Mouse (Mus musculus) midbrain, embryonic 13.5 days (tissue): ENCODE measurements around the gene Rps16. TPM values are rescaled to one million over a fixed set of nuclear protein-coding genes. Genes with fewer than 3 reads are reported as not detected.

Source experiments
- ATAC-seq: fragments of 200-750 bp; cut with Nextera tagmentation; 2 replicates; pipeline ENCODE4 v1.8.0; 2017; ENCODE audit warnings: mild to moderate bottlenecking, moderate TSS enrichment, moderate library complexity
- H3K27ac ChIP-seq: fragments of 300-500 bp; sonication (generic); 2 replicates; pipeline ENCODE4 v1.5.1; 2015; ENCODE audit warnings: inconsistent platforms, mild to moderate bottlenecking, moderate library complexity
- H3K27me3 ChIP-seq: fragments of 300-500 bp; sonication (generic); 2 replicates; pipeline ENCODE4 v1.6.1; 2015; ENCODE audit warnings: mild to moderate bottlenecking, inconsistent platforms
- H3K36me3 ChIP-seq: fragments of 300-500 bp; sonication (generic); 2 replicates; pipeline ENCODE4 v1.6.1; 2015; ENCODE audit warnings: mild to moderate bottlenecking, inconsistent platforms
- H3K4me1 ChIP-seq: fragments of 300-500 bp; sonication (generic); replicated peaks from 2 replicates; pipeline ENCODE4 v1.6.1; 2015; ENCODE audit warnings: inconsistent platforms
- H3K4me2 ChIP-seq: fragments of 300-500 bp; sonication (generic); replicated peaks from 2 replicates; pipeline ENCODE4 v1.6.1; 2015; ENCODE audit warnings: moderate library complexity, mild to moderate bottlenecking, inconsistent platforms
- H3K4me3 ChIP-seq: fragments of 300-500 bp; sonication (generic); replicated peaks from 2 replicates; pipeline ENCODE4 v1.5.1; 2015; ENCODE audit warnings: mild to moderate bottlenecking, inconsistent platforms
- H3K9ac ChIP-seq: fragments of 300-500 bp; sonication (generic); replicated peaks from 2 replicates; pipeline ENCODE4 v1.6.1; 2015; ENCODE audit warnings: mild to moderate bottlenecking, inconsistent platforms
- H3K9me3 ChIP-seq: fragments of 300-500 bp; sonication (generic); 2 replicates; pipeline ENCODE4 v1.6.1; 2016; ENCODE audit warnings: mild to moderate bottlenecking, inconsistent platforms
- WGBS: fragments of 180-500 bp; shearing (Covaris S2); methylation state at CpG from one replicate; pipeline ENCODE4 v1.1.7; 2015; 5-methylcytosine and 5-hydroxymethylcytosine counted together
- polyA plus RNA-seq: library from polyadenylated mRNA; unstranded; fragments of >200 nt; fragmentation: Nextera tagmentation; extraction: Ambion mirVana; gene quantifications from 2 replicates; pipeline ENCODE4 v1.2.1, GENCODE M21; 2015

Rps16 gene
- polyA plus RNA-seq, 1 experiment from 2014 or later, result 537 TPM

DNA sequence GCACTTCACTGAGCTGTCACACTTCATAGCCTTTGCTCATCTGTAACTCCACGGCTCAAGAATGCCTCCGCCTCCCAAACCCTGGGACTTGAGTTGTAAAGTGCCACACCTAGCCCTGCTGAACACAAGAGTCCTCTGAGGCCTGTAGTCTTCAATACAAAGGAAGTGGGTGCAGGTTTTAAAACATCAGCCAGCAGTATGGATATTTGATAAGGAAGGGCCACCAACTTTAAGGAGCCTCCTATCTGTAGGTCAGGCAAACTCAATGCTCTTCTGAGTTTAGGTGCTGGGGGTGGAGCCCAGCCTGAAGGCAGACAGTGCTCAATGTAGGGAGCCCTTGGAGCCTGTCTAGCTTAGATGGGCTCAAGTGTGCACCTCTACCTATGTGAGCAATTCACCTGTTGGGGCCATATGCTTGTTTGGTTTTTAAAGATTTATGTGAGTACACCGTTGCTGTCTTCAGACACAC, 3.7 kb downstream of the Rps16 start:
- Histone ChIP-seq H3K36me3 (peaks cover 33% of the 10 kb centered on the region), H3K27ac (no peak overlapping the region), H3K4me3 (no peak overlapping the region), H3K27me3 (no peaks in the 10 kb centered on the region), H3K4me1 (peaks cover 47% of the 10 kb centered on the region), H3K9ac (no peak overlapping the region), H3K4me2 (no peak overlapping the region), H3K9me3 (no peaks in the 10 kb centered on the region)
- no peak for ATAC-seq
- 90% methylated on average over 3 of the region's 3 CpGs for WGBS

DNA sequence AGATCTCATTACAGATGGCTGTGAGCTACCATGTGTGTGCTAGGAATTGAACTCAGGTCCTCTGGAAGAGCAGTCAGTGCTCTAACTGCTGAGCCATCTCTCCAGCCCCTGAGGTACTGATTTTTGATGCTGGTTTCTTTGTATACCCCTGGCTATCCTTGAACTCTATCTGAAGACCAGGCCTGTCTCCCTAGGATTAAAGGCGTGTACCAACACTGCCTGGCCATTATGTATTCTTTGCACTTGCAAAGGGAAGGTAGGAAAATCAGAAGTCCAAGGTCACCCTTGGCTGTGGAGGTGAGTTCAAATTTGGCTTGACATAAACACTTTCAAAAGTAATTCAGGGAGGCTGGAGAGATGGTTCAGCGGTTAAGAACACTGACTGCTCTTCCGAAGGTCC, 4.1 kb downstream of the Rps16 start:
- no peak for ATAC-seq
- no peak overlapping the region for H3K4me3 ChIP-seq
- no peak overlapping the region for H3K27ac ChIP-seq
- H3K36me3 ChIP-seq, result peaks cover 37% of the 10 kb centered on the region
- H3K27me3 ChIP-seq, result no peaks in the 10 kb centered on the region
- H3K4me2 ChIP-seq, result no peak overlapping the region
- no peak overlapping the region for H3K9ac ChIP-seq
- peaks cover 46% of the 10 kb centered on the region for H3K4me1 ChIP-seq
- no peaks in the 10 kb centered on the region for H3K9me3 ChIP-seq
- 88% methylated on average over 3 of the region's 3 CpGs for WGBS

DNA sequence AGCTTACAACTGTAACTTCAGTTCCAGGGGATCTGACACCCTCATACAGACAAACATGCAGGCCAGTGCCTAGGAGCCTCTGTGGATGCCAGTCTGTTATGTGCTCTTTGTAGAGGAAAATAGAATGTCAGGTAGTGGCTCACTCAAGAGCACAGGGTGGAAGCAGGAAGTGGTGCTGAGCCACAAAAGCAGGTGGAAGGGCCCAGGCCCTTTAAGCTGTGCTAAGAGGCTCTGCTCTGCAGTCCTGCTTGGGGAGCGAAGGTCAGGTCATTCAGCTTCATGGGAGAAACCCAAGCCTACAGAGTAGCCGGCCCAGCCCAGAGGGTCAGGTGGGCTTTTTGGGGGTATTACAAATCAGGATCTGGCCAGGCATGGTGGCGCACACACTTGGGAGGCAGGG, 4.8 kb downstream of the Rps16 start:
- peaks cover 44% of the 10 kb centered on the region for H3K36me3 ChIP-seq
- WGBS, result 87% methylated on average over 3 of the region's 3 CpGs
- H3K27me3 ChIP-seq, result no peaks in the 10 kb centered on the region
- no peak for ATAC-seq
- H3K4me2 ChIP-seq, result no peak overlapping the region
- H3K9me3 ChIP-seq, result no peaks in the 10 kb centered on the region
- H3K9ac ChIP-seq, result no peak overlapping the region
- no peak overlapping the region for H3K27ac ChIP-seq
- H3K4me1 ChIP-seq, result peaks cover 40% of the 10 kb centered on the region
- H3K4me3 ChIP-seq, result no peak overlapping the region

DNA sequence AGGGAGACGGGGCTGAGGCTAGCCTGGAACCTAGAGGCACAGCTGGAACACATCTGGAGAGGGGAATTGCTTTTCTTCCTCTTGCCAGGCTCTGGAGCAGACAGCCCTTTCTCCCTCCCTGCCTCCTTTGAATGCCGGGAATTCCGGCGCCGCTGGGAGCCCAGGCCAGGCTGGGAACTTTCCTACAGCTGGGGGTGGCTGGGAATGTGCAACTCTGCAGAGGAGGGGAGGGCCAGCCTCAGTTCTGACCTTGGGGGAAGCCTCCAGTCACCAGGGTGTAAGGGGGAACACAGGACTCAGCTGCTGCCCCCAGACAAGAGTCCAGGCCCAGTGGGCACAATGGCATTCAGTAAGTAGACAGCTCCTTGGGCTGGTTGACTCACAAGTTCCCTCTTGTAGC, 6.5 kb downstream of the Rps16 start:
- Histone ChIP-seq H3K27me3 (no peaks in the 10 kb centered on the region), H3K9ac (peak overlapping the region; percentile 40; the same call in 1 of the 2 replicates), H3K4me1 (peaks cover 31% of the 10 kb centered on the region), H3K4me3 (no peak overlapping the region), H3K27ac (peak overlapping the region; percentile 59), H3K9me3 (no peaks in the 10 kb centered on the region), H3K36me3 (peaks cover 61% of the 10 kb centered on the region), H3K4me2 (no peak overlapping the region)
- WGBS, result 3% methylated on average over 5 of the region's 5 CpGs
- no peak for ATAC-seq

DNA sequence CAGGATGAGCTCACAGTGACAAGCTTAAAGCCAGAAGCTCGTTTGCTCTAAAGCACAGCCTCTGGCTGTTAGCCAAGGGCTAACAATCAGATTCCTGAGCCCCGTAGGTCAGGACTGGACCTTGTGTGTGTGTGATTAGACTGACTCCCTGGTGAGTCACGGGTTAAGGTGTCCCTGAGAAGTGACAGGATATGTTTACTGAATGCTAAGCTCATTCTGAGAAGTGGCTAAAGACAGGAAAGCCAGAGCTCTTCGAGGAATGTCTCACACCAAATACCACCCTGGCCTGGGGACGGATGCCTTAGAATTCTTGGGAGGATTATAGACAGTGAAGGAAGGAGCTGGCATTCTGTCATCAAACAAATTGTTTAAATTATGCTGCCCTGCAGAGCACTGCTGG, 7.5 kb downstream of the Rps16 start:
- peaks cover 28% of the 10 kb centered on the region for H3K4me1 ChIP-seq

DNA sequence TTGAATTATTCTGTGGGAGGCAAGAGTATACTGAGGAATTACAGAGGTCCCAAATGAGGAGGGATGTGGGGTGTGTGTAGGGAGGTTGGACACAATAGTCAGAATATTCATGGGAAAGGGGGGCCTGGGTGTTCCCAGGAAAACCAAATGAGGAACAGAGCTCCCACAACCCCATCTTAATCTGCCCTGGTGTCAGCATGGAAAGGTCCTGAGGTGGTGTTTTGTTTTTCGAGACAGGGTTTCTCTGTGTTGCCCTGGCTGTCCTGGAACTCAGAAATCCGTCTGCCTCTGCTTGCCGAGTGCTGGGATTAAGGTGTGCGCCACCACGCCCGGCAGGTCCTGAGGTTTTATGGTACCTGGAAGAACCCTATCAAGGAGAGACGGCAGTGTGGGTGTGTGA, 8.0 kb downstream of the Rps16 start:
- H3K4me3 ChIP-seq, result no peak overlapping the region
- ATAC-seq, result no peak; the same call in 1 of the 2 replicates
- WGBS, result 44% methylated on average over 7 of the region's 7 CpGs

More for the DNA sequence above, 7.5 kb downstream of the Rps16 start:
- H3K4me2 ChIP-seq, result peak overlapping the region; percentile 7; the same call in 1 of the 2 replicates
- H3K27me3 ChIP-seq, result no peaks in the 10 kb centered on the region
- no peaks in the 10 kb centered on the region for H3K9me3 ChIP-seq
- no peak overlapping the region for H3K4me3 ChIP-seq
- peak overlapping the region; percentile 59 for H3K27ac ChIP-seq
- H3K36me3 ChIP-seq, result peaks cover 66% of the 10 kb centered on the region
- 3% methylated on average over 5 of the region's 5 CpGs for WGBS
- ATAC-seq, result peak; percentile 62
- H3K9ac ChIP-seq, result peak overlapping the region; percentile 28; the same call in 1 of the 2 replicates

DNA sequence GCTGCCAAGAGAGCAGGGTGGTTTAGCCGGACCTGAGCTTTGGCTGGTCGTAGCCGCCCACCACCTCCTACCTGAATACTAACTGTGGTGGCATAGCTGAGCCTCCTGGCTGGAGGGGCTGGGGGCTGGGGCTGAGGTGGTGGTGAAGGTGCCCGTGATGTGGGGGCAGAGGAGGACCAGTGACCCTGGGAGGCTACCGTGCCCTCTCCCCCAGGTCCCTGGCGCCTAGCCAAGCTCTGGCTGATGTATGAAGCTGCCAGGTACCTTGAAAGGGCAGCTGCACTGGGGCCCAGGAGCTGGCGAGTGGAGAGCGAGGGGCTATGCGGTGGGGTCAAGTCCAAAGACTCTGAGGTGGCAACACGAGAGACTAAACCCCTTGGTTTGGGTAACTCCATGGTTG, 9.4 kb downstream of the Rps16 start:
- 94% methylated on average over 10 of the region's 10 CpGs for WGBS
- Histone ChIP-seq H3K4me1 (peaks cover 28% of the 10 kb centered on the region), H3K27me3 (no peaks in the 10 kb centered on the region), H3K36me3 (peaks cover 63% of the 10 kb centered on the region), H3K4me3 (no peak overlapping the region), H3K9ac (no peak overlapping the region), H3K27ac (no peak overlapping the region; the same call in 1 of the 2 replicates), H3K4me2 (no peak overlapping the region), H3K9me3 (no peaks in the 10 kb centered on the region)
- ATAC-seq, result no peak

More for the DNA sequence above, 8.0 kb downstream of the Rps16 start:
- H3K27me3 ChIP-seq, result no peaks in the 10 kb centered on the region
- H3K4me1 ChIP-seq, result peaks cover 28% of the 10 kb centered on the region
- H3K9ac ChIP-seq, result peak overlapping the region; percentile 28; the same call in 1 of the 2 replicates
- no peaks in the 10 kb centered on the region for H3K9me3 ChIP-seq
- H3K4me2 ChIP-seq, result no peak overlapping the region
- peaks cover 64% of the 10 kb centered on the region for H3K36me3 ChIP-seq
- peak overlapping the region; percentile 59 for H3K27ac ChIP-seq

DNA sequence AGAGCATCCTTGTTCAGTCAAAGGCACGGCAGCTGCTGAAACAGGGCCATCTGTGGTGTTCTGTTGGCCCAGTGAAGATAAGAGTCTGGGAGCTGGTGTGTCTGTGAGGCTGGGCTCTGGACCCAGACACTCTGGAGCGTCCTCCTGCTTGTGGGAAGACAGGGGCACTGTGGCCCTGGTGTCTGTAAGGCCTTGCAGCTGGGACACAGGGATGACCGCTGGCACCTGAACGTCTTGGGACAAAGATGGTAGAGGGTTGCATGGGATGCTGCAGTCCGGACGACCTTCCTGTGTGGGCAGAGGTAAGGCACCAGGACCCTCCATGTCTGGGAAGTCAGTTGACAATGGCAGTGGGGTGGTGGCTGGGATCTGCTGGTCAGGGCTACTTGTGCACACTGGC, 9.8 kb downstream of the Rps16 start:
- Histone ChIP-seq H3K9me3 (no peaks in the 10 kb centered on the region), H3K4me1 (peaks cover 28% of the 10 kb centered on the region), H3K4me2 (no peak overlapping the region), H3K4me3 (no peak overlapping the region), H3K36me3 (peaks cover 63% of the 10 kb centered on the region), H3K9ac (no peak overlapping the region), H3K27ac (no peak overlapping the region), H3K27me3 (no peaks in the 10 kb centered on the region)
- ATAC-seq, result no peak
- 98% methylated on average over 6 of the region's 6 CpGs for WGBS

DNA sequence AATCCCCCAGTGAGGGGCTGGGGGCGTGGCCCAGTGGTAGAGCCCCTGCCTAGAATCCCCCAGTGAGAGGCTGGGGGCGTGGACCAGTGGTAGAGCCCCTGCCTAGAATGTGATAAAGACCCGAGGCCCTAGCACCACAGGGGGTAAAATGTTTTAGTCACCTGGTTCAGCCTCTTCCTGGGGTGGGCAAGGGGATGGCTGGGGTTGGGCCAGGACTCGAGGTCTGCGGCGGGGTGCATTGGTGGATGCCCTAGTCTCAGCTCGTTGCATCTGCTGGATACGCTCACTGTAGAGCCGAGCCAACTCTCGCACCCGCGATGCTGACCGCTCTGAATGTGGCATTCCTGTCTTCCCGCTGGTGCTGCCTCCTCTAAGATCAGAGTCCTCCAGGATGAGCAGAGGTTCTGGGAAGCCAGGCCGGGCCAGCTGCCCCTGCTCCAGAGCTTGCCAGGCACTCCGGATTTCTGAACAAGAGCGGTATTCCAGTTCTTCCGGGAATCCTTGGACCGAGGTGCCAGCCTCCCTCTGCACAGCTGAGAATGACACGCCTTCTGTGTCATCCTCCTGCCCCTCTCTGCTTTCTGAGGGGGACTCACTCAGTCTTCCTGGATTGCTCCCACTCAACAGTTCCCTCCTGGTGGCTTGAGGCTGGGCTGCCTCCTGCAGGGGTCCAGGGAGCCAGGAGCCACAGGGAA, 11.3 kb downstream of the Rps16 start:
- no peak overlapping the region for H3K27ac ChIP-seq
- ATAC-seq, result no peak
- H3K4me2 ChIP-seq, result no peak overlapping the region
- H3K9me3 ChIP-seq, result no peaks in the 10 kb centered on the region
- H3K27me3 ChIP-seq, result no peaks in the 10 kb centered on the region
- 96% methylated on average over 20 of the region's 20 CpGs for WGBS
- no peak overlapping the region for H3K9ac ChIP-seq
- peaks cover 26% of the 10 kb centered on the region for H3K4me1 ChIP-seq
- H3K4me3 ChIP-seq, result no peak overlapping the region
- peaks cover 75% of the 10 kb centered on the region for H3K36me3 ChIP-seq

DNA sequence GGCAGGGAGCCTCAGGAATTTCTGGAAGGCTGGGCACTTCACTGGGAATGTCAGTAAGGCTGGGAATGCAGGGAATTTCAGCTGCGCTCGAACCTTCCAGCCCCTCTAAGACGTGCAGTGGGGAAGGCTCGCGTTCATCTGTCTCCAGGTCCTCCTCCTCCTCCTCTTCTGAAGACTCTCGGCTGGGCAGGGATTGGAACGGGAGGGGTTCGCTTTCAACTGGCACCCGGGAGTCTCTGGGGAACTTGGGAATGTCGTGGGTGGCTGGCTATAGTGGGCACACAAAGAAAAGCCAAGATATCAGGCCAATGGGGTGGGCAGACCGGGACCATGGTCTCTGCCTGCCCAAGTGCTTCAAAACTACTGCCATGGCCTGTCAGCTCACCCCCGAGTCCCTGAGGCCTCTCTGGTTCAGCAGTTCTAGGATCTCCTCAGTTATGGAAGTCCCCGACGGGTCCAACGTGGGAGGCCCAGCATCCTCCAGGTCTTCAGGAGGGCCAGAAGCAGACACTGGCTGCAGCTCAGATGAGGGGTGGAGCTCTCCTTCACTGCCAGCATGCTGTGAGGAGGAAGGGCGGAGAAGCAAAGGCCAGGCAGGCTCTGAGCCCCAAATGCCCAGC, 12.1 kb downstream of the Rps16 start:
- H3K27me3 ChIP-seq, result no peaks in the 10 kb centered on the region
- H3K27ac ChIP-seq, result no peak overlapping the region
- no peak overlapping the region for H3K9ac ChIP-seq
- no peaks in the 10 kb centered on the region for H3K9me3 ChIP-seq
- H3K4me2 ChIP-seq, result no peak overlapping the region
- H3K4me3 ChIP-seq, result no peak overlapping the region
- 81% methylated on average over 16 of the region's 16 CpGs for WGBS
- H3K4me1 ChIP-seq, result peaks cover 18% of the 10 kb centered on the region
- H3K36me3 ChIP-seq, result peaks cover 82% of the 10 kb centered on the region
- ATAC-seq, result no peak

DNA sequence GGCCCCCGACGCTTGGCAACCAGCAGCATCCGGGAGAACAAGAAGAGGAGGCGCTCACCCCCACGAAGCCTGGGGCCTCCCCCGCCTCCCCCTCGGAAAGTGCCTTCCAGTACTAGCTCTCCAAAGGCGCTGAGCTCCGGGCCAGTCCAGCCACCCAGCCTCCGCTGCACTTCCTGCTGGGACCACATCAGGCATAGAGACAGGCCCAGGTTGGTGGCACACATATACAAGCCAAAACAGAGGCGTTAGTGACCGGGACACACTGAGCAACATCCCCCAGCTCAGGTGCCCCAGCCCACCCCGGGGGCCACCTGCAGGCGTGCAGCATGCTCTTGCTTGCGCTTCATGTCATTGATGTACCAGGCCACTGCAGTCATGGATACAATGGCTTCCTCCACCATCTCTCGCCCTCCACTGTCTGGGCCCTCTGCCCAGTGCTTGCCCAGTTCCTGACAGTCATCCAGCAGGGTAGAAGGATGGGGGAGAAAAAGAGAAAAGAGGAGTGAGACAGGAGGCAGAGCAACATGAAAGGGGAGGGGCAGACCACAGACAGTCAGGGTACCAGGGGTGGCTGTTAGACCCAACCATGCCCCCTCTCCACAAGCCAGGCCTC, 17.3 kb downstream of the Rps16 start:
- 0 out of 2 replicates have a peak overlapping the region, but pooled peaks have one; percentile 1 for H3K9ac ChIP-seq
- ATAC-seq, result no peak
- 94% methylated on average over 16 of the region's 16 CpGs for WGBS
- H3K9me3 ChIP-seq, result no peaks in the 10 kb centered on the region
- H3K27me3 ChIP-seq, result no peaks in the 10 kb centered on the region
- H3K27ac ChIP-seq, result no peak overlapping the region
- no peak overlapping the region for H3K4me2 ChIP-seq
- no peak overlapping the region for H3K4me3 ChIP-seq
- H3K36me3 ChIP-seq, result peaks cover 54% of the 10 kb centered on the region
- H3K4me1 ChIP-seq, result peaks cover 23% of the 10 kb centered on the region

DNA sequence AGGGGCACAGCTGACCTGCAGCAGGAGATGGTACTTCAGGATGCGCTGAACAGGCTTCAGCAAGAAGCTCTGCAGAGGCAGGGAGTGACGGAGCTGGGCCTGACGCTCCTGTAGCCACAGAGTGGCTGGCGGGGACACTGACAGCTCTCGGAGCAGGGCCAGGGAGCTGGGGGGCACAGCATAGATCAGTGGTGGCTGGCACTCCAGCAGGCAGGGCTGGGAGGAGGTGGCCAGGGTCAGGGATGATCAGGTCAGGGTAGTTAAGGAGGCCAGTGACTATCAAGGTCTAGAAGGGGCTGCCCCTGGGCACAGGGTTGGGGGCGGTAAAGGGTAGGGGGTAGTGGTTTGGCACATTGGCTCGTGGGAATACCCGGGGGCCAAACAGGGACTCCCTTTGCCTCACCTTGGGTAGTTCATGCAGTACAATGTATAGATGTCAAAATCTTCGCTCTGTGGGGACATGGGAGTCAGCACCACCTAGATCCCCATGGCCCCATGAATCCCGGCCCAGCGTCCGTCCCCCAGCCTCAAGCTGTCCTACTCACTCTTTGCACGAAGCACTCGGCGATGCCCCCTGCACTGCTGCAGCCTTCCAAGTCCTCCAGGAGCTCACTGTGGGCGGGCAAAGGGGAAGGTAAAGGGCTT, 17.9 kb downstream of the Rps16 start:
- Histone ChIP-seq H3K4me2 (no peak overlapping the region), H3K36me3 (peaks cover 51% of the 10 kb centered on the region), H3K9me3 (no peaks in the 10 kb centered on the region), H3K4me3 (no peak overlapping the region), H3K27ac (no peak overlapping the region), H3K27me3 (no peaks in the 10 kb centered on the region), H3K9ac (no peak overlapping the region), H3K4me1 (peaks cover 23% of the 10 kb centered on the region)
- WGBS, result 91% methylated on average over 16 of the region's 16 CpGs
- ATAC-seq, result no peak
